Mouse (Mus musculus): ENCODE measurements around the gene Acy3. TPM values are rescaled to one million over a fixed set of nuclear protein-coding genes. Genes with fewer than 3 reads are reported as not detected.

Acy3 gene
- total and polyA plus RNA-seq, 3 experiments = 5.9 to 12.1 TPM; not detected in 1

GRCm38 (mm10) chr19:3994932-3995331, 8.6 kb downstream of the Acy3 start:
- H3K27me3 ChIP-seq (ENCODE audit: control insufficient read depth in 1 of 2, insufficient read depth in 2 of 2, low read length in 2 of 2) = peaks cover 3 to 8% of the 10 kb centered on the region in 2 experiments
- DNase-seq (ENCODE audit: low read depth, low spot score) = no peak

GRCm38 (mm10) chr19:3995505-3995904, 9.1 kb downstream of the Acy3 start:
- Histone ChIP-seq H3K79me2 (ENCODE audit: control insufficient read depth, insufficient read depth, low read length, poor library complexity) (peaks cover under 1% of the 10 kb centered on the region; the same call in 1 of the 2 replicates), H3K4me3 (ENCODE audit: control insufficient read depth in 1 of 2, insufficient read depth in 1 of 2, low read depth in 2 of 2, low read length in 2 of 2) (no peak overlapping the region), H3K9ac (ENCODE audit: control insufficient read depth, low read depth, low read length, poor library complexity, severe bottlenecking) (no peak overlapping the region), H3K9me3 (replicated peaks; ENCODE audit: insufficient read depth, low read length) (no peaks in the 10 kb centered on the region), H3K27me3 (ENCODE audit: control insufficient read depth in 1 of 2, insufficient read depth in 2 of 2, low read length in 2 of 2) (peaks cover 3 to 8% of the 10 kb centered on the region in 2 experiments), H3K4me1 (ENCODE audit: control insufficient read depth in 1 of 2, insufficient read depth in 2 of 2, low read length in 2 of 2) (peaks cover 0 to 9% of the 10 kb centered on the region in 2 experiments; a peak in 2 of 4 replicates), H3K27ac (ENCODE audit: control insufficient read depth, low read depth, low read length) (no peak overlapping the region), H3K36me3 (ENCODE audit: control insufficient read depth in 1 of 2, insufficient read depth in 2 of 2, low read length in 2 of 2) (peaks cover 0 to 5% of the 10 kb centered on the region in 2 experiments; a peak in 2 of 4 replicates)
- no peak for DNase-seq (ENCODE audit: low read depth, low spot score)
- TF ChIP-seq ZC3H11A (IDR thresholded peaks at IDR 0.05; ENCODE audit: low read depth, low read length) = no peak
- TF ChIP-seq MAFK (IDR thresholded peaks at IDR 0.05; ENCODE audit: borderline replicate concordance, low read depth, low read length) = no peak
- TF ChIP-seq POLR2A (IDR thresholded peaks at IDR 0.05; ENCODE audit: control insufficient read depth in 1 of 2, insufficient read depth in 1 of 2, low read depth in 1 of 2, low read length in 2 of 2, poor library complexity in 1 of 2) = no peak
- TF ChIP-seq ELF1 (IDR thresholded peaks at IDR 0.05; ENCODE audit: low read depth, low read length) = no peak
- TF ChIP-seq POLR2AphosphoS5 (IDR thresholded peaks at IDR 0.05; ENCODE audit: borderline replicate concordance, low read depth, low read length) = no peak
- TF ChIP-seq USF1 (IDR thresholded peaks at IDR 0.05; ENCODE audit: low read depth, low read length) = no peak
- TF ChIP-seq CTCF (IDR thresholded peaks at IDR 0.05 in 2 of 3, conservative IDR thresholded peaks at IDR 0.05 in 1 of 3; ENCODE audit: control insufficient read depth in 1 of 3, insufficient read depth in 1 of 3, low read depth in 2 of 3, low read length in 3 of 3, poor library complexity in 1 of 3, severe bottlenecking in 1 of 3) = no peak
- no peak for TF ChIP-seq ZKSCAN1 (IDR thresholded peaks at IDR 0.05; ENCODE audit: low read depth, low read length)
- no peak for TF ChIP-seq RAD21 (IDR thresholded peaks at IDR 0.05; ENCODE audit: low read depth, low read length)
- no peak for TF ChIP-seq ETS1 (IDR thresholded peaks at IDR 0.05; ENCODE audit: low read depth, low read length)
- TF ChIP-seq USF2 (IDR thresholded peaks at IDR 0.05; ENCODE audit: borderline replicate concordance in 1 of 2, insufficient read depth in 1 of 2, low read depth in 1 of 2, low read length in 2 of 2) = no peak
- TF ChIP-seq TAL1 (IDR thresholded peaks at IDR 0.05; ENCODE audit: low read length) = no peak
- no peak for TF ChIP-seq BHLHE40 (IDR thresholded peaks at IDR 0.05; ENCODE audit: borderline replicate concordance, low read depth, low read length)
- TF ChIP-seq NELFE (IDR thresholded peaks at IDR 0.05; ENCODE audit: low read depth, low read length) = no peak

More at GRCm38 (mm10) chr19:3994932-3995331, 8.6 kb downstream of the Acy3 start:
- Histone ChIP-seq H3K4me3 (ENCODE audit: control insufficient read depth in 1 of 2, insufficient read depth in 1 of 2, low read depth in 2 of 2, low read length in 2 of 2) (no peak overlapping the region), H3K9ac (ENCODE audit: control insufficient read depth, low read depth, low read length, poor library complexity, severe bottlenecking) (no peak overlapping the region), H3K79me2 (ENCODE audit: control insufficient read depth, insufficient read depth, low read length, poor library complexity) (no peaks in the 10 kb centered on the region), H3K36me3 (ENCODE audit: control insufficient read depth in 1 of 2, insufficient read depth in 2 of 2, low read length in 2 of 2) (peaks cover 0 to 5% of the 10 kb centered on the region in 2 experiments; a peak in 2 of 4 replicates), H3K9me3 (replicated peaks; ENCODE audit: insufficient read depth, low read length) (no peaks in the 10 kb centered on the region), H3K4me1 (ENCODE audit: control insufficient read depth in 1 of 2, insufficient read depth in 2 of 2, low read length in 2 of 2) (peaks cover 0 to 9% of the 10 kb centered on the region in 2 experiments; a peak in 2 of 4 replicates), H3K27ac (ENCODE audit: control insufficient read depth, low read depth, low read length) (no peak overlapping the region)
- no peak for TF ChIP-seq ETS1 (IDR thresholded peaks at IDR 0.05; ENCODE audit: low read depth, low read length)
- no peak for TF ChIP-seq GABPA (IDR thresholded peaks at IDR 0.05; ENCODE audit: low read depth, low read length)
- no peak for TF ChIP-seq SIN3A (IDR thresholded peaks at IDR 0.05; ENCODE audit: low read length)
- no peak for TF ChIP-seq MYC (IDR thresholded peaks at IDR 0.05; ENCODE audit: low read depth, low read length)
- no peak for TF ChIP-seq USF1 (IDR thresholded peaks at IDR 0.05; ENCODE audit: low read depth, low read length)
- no peak for TF ChIP-seq UBTF (IDR thresholded peaks at IDR 0.05; ENCODE audit: borderline replicate concordance, insufficient read depth, low read depth, low read length)
- TF ChIP-seq NELFE (IDR thresholded peaks at IDR 0.05; ENCODE audit: low read depth, low read length) = no peak
- TF ChIP-seq POLR2AphosphoS5 (IDR thresholded peaks at IDR 0.05; ENCODE audit: borderline replicate concordance, low read depth, low read length) = no peak
- TF ChIP-seq E2F4 (IDR thresholded peaks at IDR 0.05; ENCODE audit: borderline replicate concordance, low read depth, low read length) = no peak

All from MEL (cell line).